Mouse (Mus musculus) layer of hippocampus, adult 8-10 months (tissue): Measurements from ENCODE around the gene Corin. TPM values are rescaled to one million over a fixed set of nuclear protein-coding genes. Genes with fewer than 3 reads are reported as not detected.

Experiments used
- DNase-seq, 2 experiments: peaks; one replicate each; pipeline ENCODE4 v3.0.0; 2022; ENCODE audit warnings: low spot score in 2 of 2
- total RNA-seq, 4 experiments: library from RNA; stranded (reverse); gene quantifications; 2 replicates each; pipeline ENCODE4 v1.2.4; 2022

Corin gene
- total RNA-seq, 4 experiments from 2014 or later = 0.16 to 0.52 (median 0.27) TPM

DNA sequence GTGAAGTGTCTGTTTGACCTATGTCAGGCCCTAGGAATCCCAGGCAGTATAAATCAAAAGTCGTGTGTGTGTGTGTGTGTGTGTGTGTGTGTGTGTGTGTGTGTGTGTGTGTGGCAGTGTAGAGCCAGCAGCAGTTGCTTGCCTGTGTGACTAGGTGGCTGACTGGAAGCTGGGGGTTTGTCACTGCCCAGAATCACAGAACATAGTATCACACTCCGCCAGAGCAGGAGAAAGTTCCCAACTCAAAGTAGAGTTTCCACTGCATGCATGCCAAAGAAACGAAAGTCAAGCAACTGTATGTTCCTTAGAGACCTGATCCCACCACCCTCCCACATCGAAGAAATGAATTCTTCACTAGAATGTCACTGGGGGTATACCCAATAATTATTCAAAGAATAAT lies 61.3 kb downstream of the Corin start:
- DNase-seq = no peak

DNA sequence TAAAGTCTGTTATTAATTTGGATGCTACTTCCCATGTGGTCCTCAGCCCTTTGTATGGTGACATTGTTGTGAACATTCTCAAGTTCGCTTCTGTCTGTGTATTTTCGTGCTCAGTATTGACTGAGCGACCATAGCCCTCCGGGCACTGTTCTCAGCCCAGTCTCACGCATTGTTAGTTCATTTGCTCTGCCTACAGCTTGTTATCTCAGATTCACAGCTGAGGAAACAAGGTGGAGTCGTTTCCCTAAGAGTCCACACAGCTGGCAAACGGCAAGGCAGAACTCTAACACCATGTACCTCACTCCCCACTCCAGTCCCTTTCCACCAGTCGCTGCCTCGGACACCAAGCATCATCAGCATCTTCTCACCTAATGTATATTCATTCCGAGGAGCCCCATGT lies 63.1 kb downstream of the Corin start:
- no peak for DNase-seq

DNA sequence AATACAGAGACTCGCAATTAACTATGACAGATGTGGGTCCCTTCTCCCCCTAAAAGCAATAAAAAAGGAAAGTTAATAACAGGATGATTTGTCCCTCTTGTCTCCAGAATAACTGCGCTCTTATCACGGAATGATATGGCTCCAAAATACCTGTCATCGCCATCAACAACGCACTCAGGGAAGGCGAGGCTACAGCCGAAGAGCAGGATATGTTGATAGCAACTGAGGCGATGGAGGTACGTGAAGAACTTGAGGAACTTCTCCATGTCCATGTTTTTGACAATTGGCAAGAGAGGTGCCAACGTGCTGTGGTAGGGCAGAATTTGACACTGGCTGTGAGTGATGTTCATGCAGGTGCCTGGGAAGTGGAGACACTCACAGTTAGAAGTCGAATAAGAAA lies 69.2 kb downstream of the Corin start:
- no peak for DNase-seq

DNA sequence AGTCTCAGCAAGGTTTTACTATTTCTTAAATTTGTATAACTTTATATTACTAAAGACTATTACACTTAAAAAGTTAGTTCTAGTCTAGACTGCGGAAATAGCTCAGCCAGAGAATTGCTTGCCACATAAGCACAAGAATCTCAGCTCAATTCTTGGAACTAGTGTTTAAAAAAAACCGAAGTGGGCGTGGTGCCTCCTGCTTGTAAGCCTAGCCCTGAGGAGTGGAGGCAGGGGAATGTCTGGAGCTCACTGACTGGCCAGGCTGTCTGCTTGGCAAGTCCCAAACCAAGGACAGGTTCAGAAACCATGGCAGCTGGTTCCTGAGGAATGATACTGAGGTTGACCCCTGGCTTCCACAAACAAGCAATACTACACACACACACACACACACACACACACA lies 72.4 kb downstream of the Corin start:
- DNase-seq = no peak

DNA sequence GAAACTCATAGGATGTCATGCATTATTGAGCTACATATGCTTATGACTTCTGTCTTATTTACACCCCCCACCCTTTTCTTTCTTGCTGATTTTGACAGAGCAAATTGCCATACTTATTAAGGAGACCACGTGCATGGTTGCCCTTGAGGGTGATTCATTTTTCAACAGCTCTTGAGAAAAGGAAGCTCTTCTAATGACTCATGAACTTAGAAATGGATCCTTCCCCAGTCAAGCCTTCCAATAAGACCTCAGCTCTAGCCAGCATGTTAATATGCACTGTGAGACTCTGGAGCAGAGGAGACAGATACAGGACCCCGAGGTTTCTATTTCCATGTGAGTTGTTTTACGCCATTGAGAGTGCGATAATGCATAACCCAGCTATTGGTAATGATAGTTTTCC lies 76.7 kb downstream of the Corin start:
- no peak for DNase-seq

GRCm38 (mm10) chr5:72425342-72426010 lies 78.8 kb downstream of the Corin start:
- DNase-seq = no peak

DNA sequence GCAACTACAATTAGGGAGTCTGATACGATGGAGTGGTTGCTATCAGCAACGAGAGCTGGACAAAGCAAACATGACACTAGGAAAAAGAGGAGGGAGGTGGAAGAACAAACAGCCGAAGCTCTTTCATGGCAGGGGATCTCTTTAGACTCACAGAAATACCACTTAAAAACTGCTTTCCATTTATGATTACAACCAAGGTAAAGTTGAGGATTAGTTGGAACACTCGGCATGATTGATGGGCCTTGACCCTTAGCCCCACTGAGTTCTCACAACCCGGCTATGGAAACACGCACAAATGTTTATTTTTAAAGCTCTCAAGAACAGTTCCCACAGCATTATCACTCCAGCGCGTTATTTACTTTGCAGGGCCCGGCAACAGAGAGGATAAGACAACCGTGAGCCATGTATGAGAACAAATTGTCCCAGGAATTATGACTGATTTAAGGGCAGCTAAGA lies 92.4 kb downstream of the Corin start:
- DNase-seq = no peak

DNA sequence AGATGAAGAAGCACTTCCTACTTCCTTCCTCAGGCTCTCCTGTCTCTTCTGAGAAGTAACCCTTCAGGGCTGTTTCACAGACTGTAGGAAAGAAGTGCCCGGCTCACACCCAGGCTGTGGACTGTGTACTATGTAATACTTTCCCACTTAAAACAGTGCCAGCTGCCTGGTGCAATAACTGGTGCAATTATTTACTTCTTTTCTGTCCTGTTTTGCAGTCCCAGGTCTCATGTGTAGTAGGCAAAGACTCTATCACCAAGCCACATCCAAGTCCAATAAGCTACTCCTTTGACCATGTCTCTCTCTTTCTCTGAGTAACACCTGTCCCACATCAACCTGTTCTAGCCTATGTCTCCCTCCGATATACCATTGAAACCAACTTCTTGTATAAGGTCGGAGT lies 93.4 kb downstream of the Corin start:
- DNase-seq = no peak

GRCm38 (mm10) chr5:72403376-72403775 lies 100.9 kb downstream of the Corin start:
- no peak for DNase-seq

DNA sequence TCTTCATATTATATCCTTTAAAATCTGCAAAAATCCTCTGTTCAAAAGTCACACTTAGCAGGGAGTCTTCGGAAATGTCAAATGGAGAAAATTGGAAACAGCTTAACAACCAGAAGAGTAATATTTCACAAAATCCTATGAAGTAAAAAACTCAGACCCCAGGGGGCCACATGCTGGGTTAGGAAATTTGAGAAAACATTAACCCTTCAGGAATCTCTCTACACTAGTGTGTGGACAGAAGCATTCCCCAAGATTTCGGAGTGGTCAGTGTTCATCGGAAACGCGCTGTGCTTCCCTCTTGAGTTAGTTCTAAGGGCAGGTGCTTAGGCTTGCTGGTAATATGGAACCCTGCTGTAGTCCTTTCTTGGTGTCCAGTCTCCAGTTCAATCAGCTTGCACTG lies 101.4 kb downstream of the Corin start:
- no peak for DNase-seq

DNA sequence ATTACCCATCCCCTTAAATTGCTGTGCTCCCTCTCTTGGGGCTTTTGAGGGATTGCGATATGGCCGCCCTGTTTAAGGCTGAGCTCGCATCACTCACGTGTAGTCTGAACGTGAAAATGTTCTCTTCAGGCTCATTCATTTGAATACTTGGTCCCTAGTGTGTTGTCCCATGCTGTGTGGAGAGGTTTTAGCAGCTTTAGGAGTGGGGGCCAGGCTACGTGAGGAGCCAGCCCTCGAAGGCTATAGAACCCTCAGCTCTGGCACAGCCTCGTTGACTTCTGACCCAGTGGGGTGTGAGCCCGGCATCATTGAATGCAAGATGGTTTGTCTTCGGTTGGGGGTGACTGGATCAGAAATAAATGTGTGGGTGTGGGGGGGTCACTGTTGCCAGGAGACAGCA lies 102.5 kb downstream of the Corin start:
- DNase-seq = no peak

DNA sequence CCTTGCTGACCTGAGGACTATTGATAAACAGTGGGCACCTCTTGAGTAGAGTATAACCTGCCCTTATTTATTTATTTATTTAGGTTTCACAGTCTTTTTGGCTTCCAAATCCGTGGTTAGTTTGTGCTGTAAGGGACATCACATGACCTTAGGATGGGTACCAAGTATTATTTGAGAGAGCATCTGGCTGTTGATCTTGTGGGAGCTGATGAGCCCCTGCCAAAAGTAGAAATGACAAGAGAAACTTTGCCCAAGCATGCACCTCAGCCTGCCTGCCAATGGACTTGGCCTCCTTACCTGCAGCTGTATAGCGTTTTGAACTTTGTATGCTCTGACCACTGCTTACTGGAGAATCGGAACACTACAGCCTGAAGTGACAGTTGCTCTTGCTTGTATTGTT lies 103.0 kb downstream of the Corin start:
- DNase-seq = no peak

DNA sequence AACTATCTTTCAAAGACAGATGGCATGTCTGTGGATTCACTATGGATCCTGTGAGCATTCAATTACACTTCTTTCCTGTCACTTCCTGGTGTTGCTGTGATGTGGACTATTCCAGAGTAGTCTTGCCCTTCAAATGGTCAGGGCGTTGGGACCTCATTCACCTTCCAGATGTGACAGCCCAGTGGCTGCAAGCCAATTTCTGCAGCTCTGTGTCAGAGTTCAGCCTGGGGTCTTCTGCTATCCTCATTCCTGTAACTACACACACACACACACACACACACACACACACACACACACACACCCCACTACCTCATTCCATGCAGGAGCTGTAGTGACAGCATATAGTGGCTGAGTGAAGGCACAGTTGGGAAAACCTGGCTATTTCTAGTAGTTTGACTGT lies 122.1 kb downstream of the Corin start:
- DNase-seq = no peak

DNA sequence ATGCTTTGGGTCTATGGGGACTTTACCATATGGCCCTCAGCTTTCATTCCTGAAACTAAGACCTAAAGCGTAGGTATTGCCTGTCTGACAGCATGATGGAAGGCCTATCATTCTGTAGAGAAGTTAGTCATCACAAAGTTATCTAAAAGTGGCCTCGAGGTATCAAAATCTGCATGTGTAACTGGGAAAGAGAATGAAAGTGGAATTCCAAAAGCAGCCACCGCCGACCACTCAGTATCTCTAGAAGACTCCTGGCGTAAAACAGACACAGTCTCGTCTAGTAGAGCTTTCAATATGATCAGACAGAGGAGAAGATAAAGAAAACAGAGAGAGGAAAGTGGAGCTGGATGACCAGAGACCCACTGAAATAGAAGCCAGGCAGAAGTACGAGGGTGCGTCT lies 123.7 kb downstream of the Corin start:
- no peak for DNase-seq

GRCm38 (mm10) chr5:72368004-72368403 lies 136.3 kb downstream of the Corin start:
- no peak for DNase-seq

DNA sequence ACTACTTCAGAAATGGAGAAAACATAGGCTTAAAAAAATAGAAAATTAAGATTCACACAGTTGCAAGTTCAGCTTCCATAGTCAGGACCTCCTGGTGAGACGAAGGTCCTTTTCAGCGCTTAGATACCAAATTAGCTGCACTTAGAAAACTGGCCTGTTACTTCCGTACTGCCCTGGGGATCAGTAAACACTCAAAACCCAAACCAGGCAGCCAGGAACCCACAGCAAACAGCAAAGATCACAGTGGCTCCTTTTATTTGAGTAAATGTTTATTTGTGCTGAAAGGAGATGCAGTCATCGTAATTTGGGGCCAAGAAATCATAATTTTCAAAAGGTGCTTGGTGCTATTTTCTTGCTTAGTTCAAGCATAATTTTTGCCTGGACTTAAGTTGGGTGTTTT lies 138.5 kb downstream of the Corin start:
- DNase-seq = no peak

- DNase-seq = no peak
These were observed 140.4 kb downstream of the Corin start for GRCm38 (mm10) chr5:72363838-72364237.

DNA sequence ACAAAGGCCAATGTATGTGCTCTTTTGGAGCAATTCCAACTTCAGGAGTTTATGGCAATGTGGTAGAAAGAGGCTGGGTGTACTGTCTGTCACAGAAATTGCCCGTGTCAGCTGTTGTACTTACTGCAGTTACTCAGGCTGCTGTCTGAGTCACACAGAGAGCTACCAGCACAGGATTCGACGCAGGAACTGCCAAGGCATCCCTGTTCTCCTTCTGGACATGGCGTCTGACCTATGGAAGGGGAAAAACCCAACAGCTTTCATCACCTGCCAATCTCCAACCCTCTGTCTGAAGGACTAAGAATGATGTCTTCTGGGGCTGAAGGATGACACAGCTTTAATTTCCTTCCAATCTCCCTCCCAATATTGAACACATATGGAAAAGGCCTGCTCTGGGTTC lies 150.5 kb downstream of the Corin start:
- DNase-seq = no peak

- DNase-seq = peak in 1 of 2 experiments; percentile 52
These were observed 154.1 kb downstream of the Corin start for GRCm38 (mm10) chr5:72350081-72350758.

DNA sequence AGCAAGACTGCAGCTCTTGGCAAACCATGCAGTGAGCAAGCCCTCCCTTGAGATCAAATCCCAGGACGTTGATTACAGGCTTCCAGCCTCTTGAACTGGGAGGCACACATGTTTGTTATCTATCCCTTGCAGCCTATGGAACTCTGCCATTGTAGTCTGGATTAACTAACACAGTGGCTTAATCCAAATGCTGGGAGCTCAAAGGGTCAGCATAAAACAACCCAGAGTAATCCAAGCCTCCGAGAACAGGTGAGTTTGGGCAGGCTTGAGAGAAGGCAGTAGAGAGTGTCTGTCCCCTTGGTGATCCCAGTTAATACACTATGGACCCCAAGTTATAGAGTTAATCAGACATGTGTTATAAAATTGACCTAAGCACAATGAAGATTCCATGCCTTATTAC lies 155.7 kb downstream of the Corin start:
- no peak for DNase-seq

- DNase-seq = no peak
These were observed 168.4 kb downstream of the Corin start for GRCm38 (mm10) chr5:72335873-72336272.

GRCm38 (mm10) chr5:72332901-72333300 lies 171.4 kb downstream of the Corin start:
- DNase-seq = peak; percentile 7 to 9

GRCm38 (mm10) chr5:72331217-72331616 lies 173.1 kb downstream of the Corin start:
- DNase-seq = no peak
